Mouse (Mus musculus): ENCODE measurements around the gene Vps29. TPM values are rescaled to one million over a fixed set of nuclear protein-coding genes. Genes with fewer than 3 reads are reported as not detected.
"Not testable (repeated sequence)": the region's sequence is repeated elsewhere in the genome, so short reads cannot be mapped to it uniquely, and the experiment has no call there.

Vps29 gene
- polyA plus RNA-seq, 1 experiment from 2014 or later: 193 TPM

DNA sequence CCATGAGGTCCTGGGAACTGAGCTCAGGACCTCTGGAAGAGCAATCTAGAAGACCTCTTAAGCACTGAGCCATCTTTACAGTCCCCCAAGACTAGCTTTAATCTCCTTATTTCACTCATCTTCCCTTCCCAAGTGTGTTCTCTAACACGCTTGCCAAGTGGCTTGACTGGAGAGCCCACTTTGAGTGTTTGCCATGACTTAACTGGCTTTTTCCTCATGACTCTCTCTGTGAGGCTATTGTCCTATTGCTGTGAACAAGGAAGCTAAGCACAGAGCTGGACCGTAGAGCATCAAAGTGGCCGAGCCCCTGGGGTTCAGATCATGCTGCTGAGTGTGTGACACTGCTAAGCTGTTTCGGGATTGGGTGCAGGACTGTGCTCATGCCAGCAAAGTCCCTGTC lies 41.8 kb upstream of the Vps29 start:
- H3K4me2 ChIP-seq (replicated peaks; ENCODE audit: low read depth, low read length): no peak overlapping the region
- H3K4me1 ChIP-seq (ENCODE audit: insufficient read depth, low read depth, low read length): no peaks in the 10 kb centered on the region
- H3K9ac ChIP-seq (replicated peaks; ENCODE audit: low read depth): no peak overlapping the region
- 58% methylated on average over 4 of the region's 4 CpGs for WGBS
- H3K9me3 ChIP-seq (ENCODE audit: low read length): no peaks in the 10 kb centered on the region
- ATAC-seq (no peak), DNase-seq (ENCODE audit: low spot score) (peak; percentile 52)
- H3K27ac ChIP-seq (ENCODE audit: low read length): no peak overlapping the region
- no peak overlapping the region for H3K4me3 ChIP-seq (ENCODE audit: low read depth, low read length)
- H3K36me3 ChIP-seq (ENCODE audit: insufficient read depth, low read length): no peaks in the 10 kb centered on the region
- no peaks in the 10 kb centered on the region for H3K27me3 ChIP-seq (replicated peaks; ENCODE audit: insufficient read depth, low read length)
- TF ChIP-seq EP300 (IDR thresholded peaks at IDR 0.05) (no peak), CTCF (IDR thresholded peaks at IDR 0.05) (no peak)

DNA sequence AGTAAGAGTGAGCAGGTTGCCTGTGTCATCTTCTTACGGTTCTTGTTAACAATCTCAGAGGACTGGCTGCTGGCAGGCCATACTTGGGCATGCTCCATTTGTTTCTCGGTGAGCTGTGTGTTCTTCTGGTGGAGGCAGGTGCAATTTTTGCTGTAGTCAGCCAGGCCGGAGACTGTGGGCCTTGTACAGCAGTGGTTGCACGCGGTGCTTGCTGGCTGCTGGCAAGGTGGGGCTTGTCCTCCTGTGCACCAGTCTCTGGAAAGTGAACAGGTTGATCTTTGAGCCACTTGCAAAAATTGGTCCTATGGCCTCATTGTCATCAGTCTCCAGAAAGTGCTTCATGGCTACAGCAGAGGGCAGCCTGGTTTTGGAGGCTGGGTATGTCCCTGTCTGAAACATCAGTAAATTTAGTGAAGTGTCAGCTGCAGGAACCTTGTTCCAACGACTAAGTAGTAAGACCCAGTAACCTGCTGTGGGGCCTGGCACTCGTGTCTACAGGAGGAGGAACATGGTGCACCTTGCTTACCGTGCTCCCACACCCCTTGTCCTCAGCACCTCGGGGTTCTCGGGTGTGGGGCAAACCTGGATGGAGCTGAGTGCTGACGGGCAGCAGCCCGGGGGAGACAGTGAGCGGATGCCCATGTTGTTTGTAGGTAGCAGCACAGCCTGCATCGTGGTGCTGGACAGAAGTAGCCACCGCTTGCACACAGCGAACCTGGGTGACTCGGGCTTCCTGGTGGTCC lies 41.1 kb upstream of the Vps29 start:
- no peaks in the 10 kb centered on the region for H3K9me3 ChIP-seq (ENCODE audit: low read length)
- H3K27ac ChIP-seq (ENCODE audit: low read length): no peak overlapping the region

DNA sequence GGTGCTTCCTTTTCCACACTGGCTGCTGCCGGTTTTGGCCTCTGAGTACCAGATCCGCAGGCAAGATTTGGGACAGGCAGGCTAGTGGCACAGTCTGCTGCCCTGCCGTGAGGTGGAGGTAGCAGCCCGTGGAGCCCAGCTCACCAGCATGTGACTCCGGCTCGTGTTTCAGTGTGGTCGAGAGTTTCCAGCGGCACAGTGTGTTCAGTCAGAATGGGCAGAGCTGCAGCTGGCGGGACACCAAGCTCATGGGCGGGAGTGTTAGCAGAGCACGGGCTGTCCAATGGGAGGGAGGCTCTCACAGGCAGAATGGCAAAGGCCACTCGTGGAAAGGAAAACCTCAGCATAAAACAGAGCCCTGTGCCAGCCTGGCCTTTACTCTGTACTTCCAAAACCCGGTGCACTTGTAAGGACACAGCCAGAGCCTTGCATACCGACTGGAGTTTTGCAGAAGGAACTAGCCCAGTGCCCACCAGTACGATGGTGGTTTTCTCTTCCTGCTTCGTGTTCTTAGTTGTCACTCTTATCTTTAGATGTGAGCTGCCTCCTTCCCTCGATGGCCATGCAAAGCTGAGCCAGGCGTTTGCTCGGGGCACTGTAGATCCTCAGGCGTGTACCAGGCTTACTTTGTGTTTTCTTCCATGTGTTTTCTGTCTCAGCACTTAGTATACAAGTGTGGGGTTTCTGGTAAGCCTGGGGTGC lies 39.1 kb upstream of the Vps29 start:
- H3K9me3 ChIP-seq (ENCODE audit: low read length): no peaks in the 10 kb centered on the region
- no peaks in the 10 kb centered on the region for H3K27me3 ChIP-seq (replicated peaks; ENCODE audit: insufficient read depth, low read length)
- peak overlapping the region; percentile 17; the same call in 1 of the 2 replicates for H3K4me2 ChIP-seq (replicated peaks; ENCODE audit: low read depth, low read length)
- H3K27ac ChIP-seq (ENCODE audit: low read length): peak overlapping the region; percentile 78
- DNase-seq (ENCODE audit: low spot score) (peak; percentile 94), ATAC-seq (peak; percentile 96)
- no peaks in the 10 kb centered on the region for H3K4me1 ChIP-seq (ENCODE audit: insufficient read depth, low read depth, low read length)
- no peak for TF ChIP-seq EP300 (IDR thresholded peaks at IDR 0.05)
- peak; percentile 64 for TF ChIP-seq CTCF (IDR thresholded peaks at IDR 0.05)
- no peak overlapping the region for H3K4me3 ChIP-seq (ENCODE audit: low read depth, low read length)
- no peak overlapping the region for H3K9ac ChIP-seq (replicated peaks; ENCODE audit: low read depth)
- WGBS: 31% methylated on average over 20 of the region's 20 CpGs
- no peaks in the 10 kb centered on the region for H3K36me3 ChIP-seq (ENCODE audit: insufficient read depth, low read length)

More for the DNA sequence above, 41.1 kb upstream of the Vps29 start:
- Histone ChIP-seq H3K4me1 (ENCODE audit: insufficient read depth, low read depth, low read length) (no peaks in the 10 kb centered on the region), H3K4me3 (ENCODE audit: low read depth, low read length) (no peak overlapping the region), H3K27me3 (replicated peaks; ENCODE audit: insufficient read depth, low read length) (no peaks in the 10 kb centered on the region), H3K4me2 (replicated peaks; ENCODE audit: low read depth, low read length) (no peak overlapping the region), H3K9ac (replicated peaks; ENCODE audit: low read depth) (no peak overlapping the region), H3K36me3 (ENCODE audit: insufficient read depth, low read length) (no peaks in the 10 kb centered on the region)
- WGBS: 86% methylated on average over 17 of the region's 17 CpGs
- no peak for ATAC-seq
- TF ChIP-seq EP300 (IDR thresholded peaks at IDR 0.05) (no peak), CTCF (IDR thresholded peaks at IDR 0.05) (no peak)
- DNase-seq (ENCODE audit: low spot score): no peak

DNA sequence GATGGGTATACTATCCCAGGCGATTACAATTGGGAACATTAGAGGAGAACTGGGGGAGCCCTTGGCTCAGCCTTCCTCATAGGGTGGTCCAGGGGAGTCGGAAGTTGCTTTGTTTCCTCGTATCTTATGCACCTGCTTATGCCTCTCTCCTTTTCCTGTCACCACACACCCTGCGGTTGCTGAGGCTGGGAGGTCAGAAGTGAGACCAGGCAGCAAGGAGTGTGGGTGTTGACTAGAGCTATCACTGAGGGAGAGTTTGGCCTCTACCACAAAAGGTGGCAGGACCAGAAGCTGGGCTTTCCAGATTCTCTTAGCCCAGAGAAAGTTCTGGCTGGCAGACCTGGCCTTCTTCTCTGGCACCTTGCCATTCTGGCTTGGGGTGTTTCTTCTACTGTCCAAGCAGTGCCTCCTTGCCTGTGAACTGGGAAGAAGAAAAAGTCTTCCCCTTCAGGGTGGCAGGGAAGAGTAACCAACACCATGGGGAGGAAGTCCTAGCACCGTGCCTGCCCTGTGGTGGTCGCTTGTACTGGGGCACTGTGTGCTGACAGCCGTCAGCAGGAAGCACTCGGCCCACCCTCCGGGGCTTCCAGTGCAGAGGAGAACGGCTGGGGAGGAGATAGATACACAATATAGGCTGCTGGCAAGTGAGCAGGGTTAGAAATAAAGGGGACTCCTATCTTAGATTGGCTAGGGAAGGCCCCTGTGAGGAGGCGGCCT lies 36.7 kb upstream of the Vps29 start:
- WGBS: 65% methylated on average over 11 of the region's 11 CpGs
- no peak overlapping the region for H3K4me3 ChIP-seq (ENCODE audit: low read depth, low read length)
- no peak overlapping the region for H3K4me2 ChIP-seq (replicated peaks; ENCODE audit: low read depth, low read length)
- DNase-seq (ENCODE audit: low spot score): no peak
- TF ChIP-seq EP300 (IDR thresholded peaks at IDR 0.05) (no peak), CTCF (IDR thresholded peaks at IDR 0.05) (no peak)
- H3K36me3 ChIP-seq (ENCODE audit: insufficient read depth, low read length): no peaks in the 10 kb centered on the region; the same call in 1 of the 2 replicates
- no peaks in the 10 kb centered on the region for H3K4me1 ChIP-seq (ENCODE audit: insufficient read depth, low read depth, low read length)
- ATAC-seq: no peak
- H3K9me3 ChIP-seq (ENCODE audit: low read length): no peaks in the 10 kb centered on the region
- no peaks in the 10 kb centered on the region for H3K27me3 ChIP-seq (replicated peaks; ENCODE audit: insufficient read depth, low read length)
- H3K27ac ChIP-seq (ENCODE audit: low read length): no peak overlapping the region
- H3K9ac ChIP-seq (replicated peaks; ENCODE audit: low read depth): 0 out of 2 replicates have a peak overlapping the region, but pooled peaks have one; percentile 16

DNA sequence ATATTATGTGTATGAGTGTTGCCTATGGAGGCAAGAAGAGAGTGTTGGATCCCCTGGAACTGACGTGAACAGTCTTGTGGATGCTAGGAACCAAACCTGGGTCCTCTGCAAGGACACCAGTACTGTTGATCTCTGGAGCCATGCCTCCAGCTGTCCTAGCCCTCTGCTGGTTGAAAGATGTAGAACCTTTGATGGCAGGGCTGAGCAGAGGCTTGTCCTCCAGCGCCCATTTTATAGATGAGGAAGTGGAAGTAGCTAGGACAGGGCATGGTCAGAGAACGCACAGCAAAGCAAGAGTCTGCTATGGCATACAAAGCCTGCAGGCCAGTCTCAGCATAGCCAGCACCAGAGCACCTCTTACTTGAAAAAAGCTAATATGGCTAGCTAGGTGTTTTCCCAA lies 36.1 kb upstream of the Vps29 start:
- ATAC-seq: no peak

DNA sequence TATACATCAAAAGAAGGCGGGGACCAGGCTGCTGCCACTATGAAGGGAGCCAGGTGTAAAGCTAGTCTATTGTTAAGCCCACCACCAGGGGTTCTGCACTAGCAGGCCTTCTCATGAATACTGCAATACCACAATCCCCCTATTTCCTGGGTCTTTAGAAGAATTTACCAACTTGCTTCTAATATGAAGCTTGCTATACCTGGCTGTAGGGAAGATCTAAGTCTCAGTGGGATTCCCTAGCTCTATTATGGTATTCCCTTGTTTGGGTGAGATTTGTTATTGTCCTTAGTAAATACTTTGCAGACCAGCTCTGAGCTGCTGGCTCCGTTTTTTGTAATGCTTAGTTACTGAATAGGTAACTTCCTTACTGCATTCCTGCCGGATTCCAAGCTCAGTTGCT lies 35.2 kb upstream of the Vps29 start:
- not testable (repeated sequence) for H3K27me3 ChIP-seq (replicated peaks; ENCODE audit: insufficient read depth, low read length); H3K4me1 ChIP-seq (ENCODE audit: insufficient read depth, low read depth, low read length)

More for the DNA sequence above, 36.1 kb upstream of the Vps29 start:
- Histone ChIP-seq H3K4me2 (replicated peaks; ENCODE audit: low read depth, low read length) (no peak overlapping the region), H3K9ac (replicated peaks; ENCODE audit: low read depth) (no peak overlapping the region), H3K4me3 (ENCODE audit: low read depth, low read length) (no peak overlapping the region), H3K36me3 (ENCODE audit: insufficient read depth, low read length) (no peaks in the 10 kb centered on the region; the same call in 1 of the 2 replicates), H3K27me3 (replicated peaks; ENCODE audit: insufficient read depth, low read length) (no peaks in the 10 kb centered on the region), H3K9me3 (ENCODE audit: low read length) (no peaks in the 10 kb centered on the region), H3K27ac (ENCODE audit: low read length) (no peak overlapping the region), H3K4me1 (ENCODE audit: insufficient read depth, low read depth, low read length) (no peaks in the 10 kb centered on the region)
- 74% methylated on average over 3 of the region's 3 CpGs for WGBS
- peak; percentile 68 for TF ChIP-seq CTCF (IDR thresholded peaks at IDR 0.05)
- no peak for TF ChIP-seq EP300 (IDR thresholded peaks at IDR 0.05)
- peak; percentile 53 for DNase-seq (ENCODE audit: low spot score)

More for the DNA sequence above, 35.2 kb upstream of the Vps29 start:
- H3K4me3 ChIP-seq (ENCODE audit: low read depth, low read length); ATAC-seq; DNase-seq (ENCODE audit: low spot score); H3K9me3 ChIP-seq (ENCODE audit: low read length); H3K36me3 ChIP-seq (ENCODE audit: insufficient read depth, low read length); H3K9ac ChIP-seq (replicated peaks; ENCODE audit: low read depth); H3K4me2 ChIP-seq (replicated peaks; ENCODE audit: low read depth, low read length): not testable (repeated sequence)
- WGBS: 58% methylated on average over 3 of the region's 3 CpGs
- H3K27ac ChIP-seq (ENCODE audit: low read length): peak overlapping the region; percentile 71
